Mouse (Mus musculus) layer of hippocampus, postnatal 25 days (tissue): ENCODE measurements around the gene Cideb. TPM values are rescaled to one million over a fixed set of nuclear protein-coding genes. Genes with fewer than 3 reads are reported as not detected.

Experiments used
- DNase-seq, 2 experiments: peaks; one replicate each; pipeline ENCODE4 v3.0.0; 2022; ENCODE audit warnings: mixed read lengths in 2 of 2, low spot score in 1 of 2; ENCODE audit errors: extremely low spot score in 1 of 2
- total RNA-seq, 2 experiments: library from RNA; stranded (reverse); gene quantifications; 2 replicates each; pipeline ENCODE4 v1.2.3; 2021

Cideb gene
- total RNA-seq, 2 experiments from 2014 or later: 1.4 to 2.1 TPM

DNA sequence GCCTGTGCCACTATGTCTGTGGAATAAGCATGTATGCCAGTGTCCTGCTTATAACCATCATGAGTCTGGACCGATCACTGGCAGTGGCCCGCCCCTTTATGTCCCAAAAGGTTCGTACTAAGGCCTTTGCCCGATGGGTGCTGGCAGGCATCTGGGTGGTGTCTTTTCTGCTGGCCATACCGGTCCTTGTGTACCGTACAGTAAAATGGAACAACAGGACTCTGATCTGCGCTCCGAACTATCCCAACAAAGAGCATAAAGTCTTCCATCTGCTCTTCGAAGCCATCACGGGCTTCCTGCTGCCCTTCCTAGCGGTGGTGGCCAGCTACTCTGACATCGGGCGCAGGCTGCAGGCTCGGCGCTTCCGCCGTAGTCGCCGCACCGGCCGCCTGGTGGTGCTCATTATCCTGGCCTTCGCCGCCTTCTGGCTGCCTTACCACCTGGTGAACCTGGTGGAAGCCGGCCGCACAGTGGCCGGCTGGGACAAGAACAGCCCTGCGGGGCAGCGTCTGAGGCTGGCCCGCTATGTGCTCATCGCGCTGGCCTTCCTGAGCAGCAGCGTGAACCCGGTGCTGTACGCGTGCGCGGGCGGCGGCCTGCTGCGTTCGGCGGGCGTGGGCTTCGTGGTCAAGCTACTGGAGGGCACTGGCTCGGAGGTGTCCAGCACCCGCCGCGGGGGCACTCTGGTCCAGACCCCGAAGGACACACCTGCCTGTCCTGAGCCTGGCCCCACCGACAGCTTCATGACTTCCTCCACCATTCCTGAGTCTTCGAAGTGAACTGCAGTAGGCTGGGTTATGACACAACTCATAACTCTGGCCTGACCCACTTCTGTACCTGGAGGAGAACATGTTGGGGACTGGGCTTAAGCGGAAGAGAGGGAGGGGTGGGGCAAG lies 9.5 kb upstream of the Cideb start:
- peak in 1 of 2 experiments; percentile 33 for DNase-seq

DNA sequence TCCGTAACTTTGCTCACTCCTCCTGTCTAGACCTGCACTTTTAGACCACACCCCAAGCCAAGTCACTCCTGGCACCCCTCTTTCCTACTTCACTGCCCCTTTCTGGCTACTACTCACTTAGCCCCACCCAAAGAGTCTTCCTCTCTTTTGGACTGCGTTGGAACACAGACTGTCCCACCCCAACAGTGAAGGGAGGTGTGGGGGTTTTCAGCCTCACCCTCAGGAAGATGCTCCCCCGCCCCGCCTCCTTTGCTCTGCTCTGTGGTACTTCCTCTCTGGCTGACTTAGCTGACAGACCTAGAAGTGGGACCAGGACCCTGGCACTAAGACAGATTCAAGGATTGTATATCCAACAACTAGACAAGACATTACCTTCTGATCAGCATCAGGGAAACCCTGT lies 7.4 kb upstream of the Cideb start, which contains the start of gene Ltb4r1:
TSS of gene Ltb4r1 (plus strand) at position 267 of the 400 bp plus-strand sequence.
- no peak for DNase-seq

DNA sequence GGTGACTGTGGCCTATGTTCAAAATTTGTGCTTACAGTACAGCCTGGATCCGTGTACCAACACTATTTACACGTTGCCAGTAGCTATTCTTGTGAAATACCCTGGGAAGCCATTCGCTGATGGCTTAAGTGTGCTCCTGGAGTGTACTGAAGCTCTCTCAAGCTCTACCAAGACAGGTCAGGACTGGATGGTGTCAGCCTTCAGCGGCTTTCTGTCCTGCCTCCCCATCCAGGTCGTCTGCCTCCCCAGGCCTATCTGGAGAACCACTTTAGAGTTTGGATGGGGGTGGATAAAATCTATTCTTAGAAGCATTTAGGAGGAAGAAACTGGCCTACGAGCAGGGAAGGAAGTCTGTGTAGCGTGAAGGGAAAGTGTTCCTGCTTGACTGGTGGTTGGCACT lies 4.9 kb upstream of the Cideb start:
- no peak for DNase-seq

DNA sequence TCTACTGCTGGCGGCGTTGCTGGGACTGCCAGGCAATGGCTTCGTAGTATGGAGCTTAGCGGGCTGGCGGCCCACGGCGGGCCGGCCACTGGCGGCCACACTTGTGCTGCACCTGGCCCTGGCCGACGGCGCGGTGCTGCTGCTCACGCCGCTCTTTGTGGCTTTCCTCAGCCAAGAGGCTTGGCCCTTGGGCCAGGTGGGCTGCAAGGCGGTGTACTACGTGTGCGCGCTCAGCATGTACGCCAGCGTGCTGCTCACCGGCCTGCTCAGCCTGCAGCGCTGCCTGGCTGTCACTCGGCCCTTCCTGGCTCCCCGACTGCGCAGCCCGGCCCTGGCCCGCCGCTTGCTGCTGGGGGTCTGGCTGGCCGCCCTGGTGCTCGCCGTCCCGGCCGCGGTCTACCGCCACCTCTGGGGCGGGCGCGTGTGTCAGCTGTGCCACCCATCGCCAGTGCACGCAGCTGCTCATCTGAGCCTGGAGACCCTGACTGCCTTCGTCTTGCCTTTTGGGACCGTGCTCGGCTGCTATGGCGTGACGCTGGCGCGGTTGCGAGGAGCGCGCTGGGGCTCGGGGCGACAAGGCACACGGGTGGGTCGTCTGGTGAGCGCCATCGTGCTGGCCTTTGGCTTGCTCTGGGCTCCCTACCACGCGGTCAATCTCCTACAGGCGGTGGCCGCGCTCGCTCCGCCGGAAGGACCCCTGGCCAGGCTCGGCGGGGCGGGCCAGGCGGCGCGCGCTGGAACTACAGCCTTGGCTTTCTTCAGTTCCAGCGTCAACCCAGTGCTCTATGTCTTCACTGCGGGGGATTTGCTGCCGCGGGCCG lies 4.0 kb upstream of the Cideb start:
- peak; percentile 23 to 34 for DNase-seq

DNA sequence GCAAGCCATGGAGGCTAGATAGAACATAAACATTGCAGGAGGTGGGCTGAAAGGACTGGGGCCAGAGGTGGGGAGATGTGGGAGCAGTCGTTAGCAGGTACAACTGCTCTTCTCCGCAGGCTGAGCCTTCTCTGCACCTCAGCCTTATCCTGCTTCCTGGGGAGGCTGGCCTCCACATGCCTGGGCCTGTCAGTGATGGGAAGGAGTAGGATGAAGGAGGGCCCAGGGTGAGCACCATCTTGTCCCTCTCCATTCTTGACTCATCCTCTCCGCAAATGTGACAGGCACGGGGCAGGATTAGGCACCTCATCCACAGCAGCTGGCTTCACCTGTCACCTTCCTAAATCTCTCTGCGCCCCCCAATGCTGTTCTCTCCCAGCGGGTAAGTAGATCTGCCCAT lies 2.9 kb upstream of the Cideb start, which contains the start of gene Ltb4r2:
TSS of gene Ltb4r2 (plus strand) at position 266 of the 400 bp plus-strand sequence.
- DNase-seq: no peak

DNA sequence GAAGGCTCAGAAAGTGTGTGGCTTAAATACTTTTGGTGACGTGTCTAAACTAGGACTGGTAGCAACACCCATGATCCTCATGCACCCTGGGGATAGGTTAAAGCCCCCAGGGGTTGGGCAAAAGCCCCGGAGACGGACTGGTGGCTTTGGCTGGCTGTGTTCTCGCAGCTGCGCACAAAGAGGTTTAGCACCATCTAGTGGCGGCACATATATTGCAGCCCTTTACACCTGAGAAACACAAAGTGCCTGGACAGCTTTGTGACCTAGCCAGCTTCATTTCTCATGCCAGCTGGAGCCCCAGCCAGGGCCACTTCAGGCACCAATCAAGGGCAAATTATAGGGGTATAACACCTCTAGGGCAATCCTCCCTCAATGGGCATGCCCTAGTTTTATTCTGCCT lies 1.9 kb upstream of the Cideb start:
- DNase-seq: peak; percentile 73 to 94

DNA sequence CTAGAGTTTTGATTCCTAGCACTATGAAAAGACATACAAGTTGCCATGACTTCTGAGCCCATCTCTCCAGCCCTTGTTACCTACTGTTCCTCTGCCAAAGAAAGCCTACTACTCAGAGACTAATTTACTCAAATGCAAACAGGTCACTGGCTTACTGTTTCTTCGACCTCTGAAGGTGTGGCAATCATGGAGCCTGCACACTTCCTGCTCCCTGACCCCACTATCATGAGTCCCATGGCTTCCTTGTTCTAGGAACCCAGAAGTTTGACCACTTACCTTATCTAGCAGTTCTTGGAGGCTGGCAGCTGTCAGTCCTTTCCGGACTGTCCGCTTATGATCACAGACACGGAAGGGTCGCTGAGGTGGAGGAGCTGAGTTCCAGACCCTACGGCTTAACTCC lies 692 bp downstream of the Cideb start:
- DNase-seq: no peak

DNA sequence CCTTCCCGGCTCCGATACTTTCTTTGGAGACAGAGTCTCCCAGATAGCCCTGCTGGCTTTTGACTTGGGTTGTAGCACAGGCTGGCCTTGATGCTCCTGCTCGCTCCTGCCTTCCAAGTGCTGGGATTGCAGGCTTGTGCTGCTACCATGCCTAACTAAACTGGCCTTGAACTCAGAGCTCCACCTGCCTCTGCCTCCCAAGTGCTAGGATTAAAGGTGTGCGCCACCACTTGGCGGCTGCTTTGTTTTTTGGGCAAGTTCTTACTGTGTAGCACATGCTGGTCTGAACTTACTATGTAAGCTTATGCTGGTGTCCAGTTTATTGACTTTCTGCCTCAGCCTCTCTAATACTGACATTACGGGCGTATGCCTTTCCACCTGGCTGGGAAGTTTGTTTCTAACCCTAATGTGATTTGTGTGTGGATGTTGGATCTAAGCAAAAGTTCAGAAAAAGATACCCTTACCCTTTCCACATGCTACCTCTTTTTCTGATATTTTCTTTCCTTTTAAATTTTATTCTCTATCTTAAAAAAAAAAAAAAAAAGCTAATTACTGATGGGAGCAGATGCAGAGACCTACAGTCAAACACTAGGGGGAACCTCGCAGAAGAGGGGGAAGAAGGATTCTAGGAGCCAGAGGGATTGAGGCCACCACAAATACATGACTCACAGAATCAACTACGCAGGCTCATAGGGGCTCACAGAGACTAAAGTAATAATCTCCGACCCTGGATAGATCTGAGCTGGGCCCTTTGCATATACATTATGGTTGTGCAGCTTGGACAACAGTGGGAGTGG lies 11.0 kb downstream of the Cideb start:
- DNase-seq: no peak

DNA sequence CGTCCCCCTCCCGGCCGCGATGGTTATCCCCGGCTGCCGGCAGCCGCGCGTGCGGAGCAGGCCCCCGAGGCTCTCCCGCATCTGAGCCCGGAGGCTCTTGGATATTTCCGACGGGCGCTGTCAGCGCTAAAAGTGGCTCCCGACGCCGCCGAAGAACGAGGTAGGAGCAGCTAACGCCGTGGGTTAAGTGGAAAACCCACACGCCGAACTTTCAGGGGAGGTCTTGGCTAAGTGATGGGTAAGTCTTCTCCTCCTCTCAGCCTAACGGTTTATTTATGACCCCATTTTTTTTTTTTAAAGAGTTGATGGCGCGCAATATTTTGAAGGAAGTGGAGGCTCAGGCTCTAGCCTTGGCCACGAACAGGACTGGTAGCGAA lies 12.4 kb downstream of the Cideb start:
- no peak for DNase-seq

DNA sequence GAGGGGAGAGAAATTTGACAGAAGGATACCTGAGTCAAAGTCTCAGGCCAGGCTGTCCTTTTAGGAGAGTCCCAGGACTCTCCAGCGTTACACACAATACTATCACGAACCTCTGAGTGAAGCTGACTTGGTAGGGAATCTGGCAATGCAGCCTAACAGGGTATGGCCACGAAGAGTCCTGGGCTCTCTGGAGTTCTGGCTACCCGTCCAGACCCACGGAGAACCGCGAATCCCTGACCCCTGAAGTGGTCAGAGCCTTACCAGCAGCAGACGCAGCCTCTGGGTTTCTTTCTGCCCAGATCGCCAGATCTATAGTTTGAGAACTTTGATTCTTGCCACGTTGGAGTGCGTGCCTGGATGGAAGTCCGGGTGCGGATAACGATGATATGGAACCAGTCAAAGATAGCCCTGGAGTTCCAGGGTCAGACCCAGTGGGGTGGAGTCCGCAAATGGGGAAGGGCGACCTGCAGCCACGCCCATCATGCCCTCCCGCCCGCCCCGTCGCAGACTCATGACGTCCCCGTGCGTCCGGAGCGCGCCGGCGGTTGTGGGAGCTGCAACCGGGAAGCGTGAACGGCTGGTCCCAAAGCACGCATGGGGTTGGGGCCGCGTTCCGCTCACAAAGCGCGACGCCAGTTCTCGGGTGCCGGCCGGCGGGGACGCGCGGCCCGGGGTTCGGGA lies 12.9 kb downstream of the Cideb start, which contains the start of the genes Dhrs1 and Nop9:
TSS of gene Dhrs1 (minus strand) at position 511 of the 681 bp plus-strand sequence.
TSS of gene Nop9 (plus strand) at position 514 of the 681 bp plus-strand sequence.
- peak; percentile 77 to 85 for DNase-seq

DNA sequence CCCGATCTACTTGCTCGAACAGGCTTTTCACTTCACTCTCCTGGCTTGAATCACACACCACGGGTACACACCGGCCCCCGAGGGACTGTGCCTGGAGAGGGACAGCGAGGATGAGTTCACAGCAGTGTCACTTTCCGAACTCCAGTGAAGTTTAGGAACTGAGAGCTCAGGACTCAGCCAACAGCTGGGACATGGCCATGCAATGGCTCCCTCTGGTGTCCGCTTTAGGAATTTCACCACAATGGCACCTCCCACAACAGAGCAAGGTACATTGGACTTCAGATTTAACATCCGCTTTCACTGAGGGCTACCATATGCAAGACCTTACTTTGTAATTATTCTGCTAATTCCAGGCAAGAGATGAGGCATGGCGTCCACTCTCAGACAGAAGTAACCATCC lies 14.5 kb downstream of the Cideb start:
- peak; percentile 86 to 95 for DNase-seq

DNA sequence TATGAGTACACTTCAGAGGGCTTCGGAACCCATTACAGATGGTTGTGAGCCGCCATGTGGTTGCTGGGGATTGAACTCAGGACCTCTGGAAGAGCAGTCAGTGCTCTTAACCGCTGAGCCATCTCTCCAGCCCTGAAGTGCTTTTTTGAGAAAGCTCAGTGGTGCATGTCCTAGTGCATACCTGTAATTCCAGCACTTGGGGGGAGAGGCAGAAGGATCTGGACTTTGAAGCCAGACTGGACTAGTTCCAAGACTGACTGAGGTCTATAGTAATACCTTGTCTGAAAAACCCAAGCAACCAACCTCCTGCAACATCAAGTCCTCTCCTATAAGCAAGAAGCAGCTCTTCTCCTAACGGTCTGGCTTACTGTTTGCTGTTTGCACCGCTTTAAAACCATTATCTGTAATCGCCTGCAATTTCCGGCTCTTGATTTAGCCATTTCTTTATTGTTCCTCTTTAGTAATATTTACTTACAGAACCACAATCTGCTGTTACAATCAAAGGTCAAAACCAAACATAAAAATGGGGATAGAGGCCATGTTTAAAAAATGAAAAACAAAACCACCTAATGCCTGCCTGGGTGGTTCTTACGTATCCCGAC lies 21.1 kb downstream of the Cideb start:
- DNase-seq: no peak

DNA sequence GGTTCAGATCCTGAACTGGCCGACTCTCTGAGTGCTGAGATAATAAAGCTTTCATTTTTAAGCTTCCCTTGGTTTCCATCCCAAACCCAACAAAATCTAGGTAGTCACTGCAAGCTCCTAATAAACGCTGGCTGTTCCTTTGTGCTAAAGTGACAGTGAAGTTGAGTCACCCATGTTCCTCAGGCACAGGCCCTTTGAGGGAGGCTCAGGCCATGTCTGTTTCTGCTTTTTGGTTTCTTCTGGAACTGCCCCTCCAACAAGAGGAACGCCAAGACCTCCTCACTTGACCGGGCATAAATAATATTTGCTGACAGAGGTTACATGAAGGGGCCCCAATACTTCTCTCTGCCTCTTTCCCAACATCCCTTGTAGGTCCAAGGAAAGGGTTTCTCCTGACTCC lies 22.5 kb downstream of the Cideb start:
- no peak for DNase-seq

DNA sequence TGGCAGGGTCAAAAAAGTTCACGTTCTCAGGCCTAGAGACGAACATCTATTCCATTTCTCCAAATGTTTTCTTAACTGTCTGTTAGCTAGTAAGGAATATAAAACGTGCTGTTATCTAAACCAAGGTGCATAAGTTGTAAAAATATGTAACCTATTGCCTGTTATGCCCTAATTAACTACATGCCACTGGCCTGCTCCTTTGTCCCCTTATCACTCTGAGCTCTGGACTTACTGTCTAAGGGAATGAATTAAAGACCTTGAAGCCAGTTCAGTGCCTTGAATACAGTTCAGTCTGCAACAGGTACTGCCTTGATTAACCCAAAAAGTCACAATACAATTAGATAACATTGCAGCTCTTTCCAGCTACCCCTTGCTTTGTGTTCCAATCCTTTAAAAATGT lies 22.9 kb downstream of the Cideb start:
- no peak for DNase-seq

DNA sequence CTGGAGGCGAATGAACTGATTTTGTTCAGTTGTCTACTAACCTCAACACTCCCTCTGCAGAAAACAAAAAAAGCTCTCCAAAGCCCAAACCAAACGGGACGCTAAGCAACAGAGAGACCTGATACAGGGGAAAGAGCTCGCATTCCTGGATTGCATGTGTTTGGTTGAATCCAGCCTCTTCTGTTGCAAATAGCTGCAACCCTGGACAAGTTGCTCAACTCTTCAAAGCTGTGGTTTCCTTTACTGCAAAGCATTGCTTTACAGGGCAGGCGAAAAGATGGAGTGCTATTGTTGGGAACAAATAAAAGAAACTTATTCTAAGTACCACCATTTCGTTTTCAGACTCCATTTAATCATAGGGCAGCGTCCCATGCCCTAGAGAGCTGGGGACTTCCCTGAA lies 23.4 kb downstream of the Cideb start:
- no peak for DNase-seq

DNA sequence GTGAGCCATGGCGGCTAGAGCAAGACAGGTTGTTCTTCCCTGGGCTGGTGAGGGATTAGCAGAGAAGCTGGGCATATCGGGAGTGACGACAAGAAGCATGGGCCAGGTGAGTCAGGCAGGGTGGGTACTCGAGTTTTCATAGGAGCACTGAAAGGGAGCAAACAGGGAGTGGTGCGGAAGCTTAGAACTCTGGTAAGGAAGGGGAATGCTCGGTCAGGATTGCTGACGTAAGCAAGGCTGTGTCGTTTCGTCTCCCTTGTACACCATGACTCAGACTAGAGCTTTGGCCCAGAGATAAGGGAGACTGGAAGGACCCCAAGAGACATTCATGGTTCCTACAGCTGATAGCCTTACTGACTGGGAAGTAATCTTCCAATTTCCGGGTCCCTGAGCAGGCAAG lies 24.4 kb downstream of the Cideb start:
- DNase-seq: no peak

DNA sequence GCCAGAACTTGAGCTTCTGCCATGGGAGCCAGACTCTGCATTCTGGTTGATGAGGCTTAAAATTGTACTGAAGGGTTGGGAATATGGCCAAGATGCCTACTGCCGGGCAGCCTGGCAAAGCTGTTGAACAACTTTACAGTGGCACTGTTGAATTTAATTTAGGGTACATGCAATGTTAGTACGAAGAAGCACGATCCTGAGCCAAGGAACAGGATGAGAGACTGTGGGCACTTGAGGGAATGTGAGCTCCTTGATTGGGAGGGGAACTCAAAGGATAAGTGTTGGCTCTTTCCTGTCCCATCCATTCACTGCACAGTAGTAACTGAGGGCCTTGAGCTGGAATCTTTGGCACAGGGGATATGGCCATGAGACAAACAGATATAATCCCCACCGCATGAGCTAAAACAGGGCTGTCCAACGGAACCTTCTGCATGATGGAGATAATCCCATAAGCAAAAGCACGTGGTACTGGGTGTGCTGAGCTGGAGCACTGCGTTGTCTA lies 27.7 kb downstream of the Cideb start:
- no peak for DNase-seq

DNA sequence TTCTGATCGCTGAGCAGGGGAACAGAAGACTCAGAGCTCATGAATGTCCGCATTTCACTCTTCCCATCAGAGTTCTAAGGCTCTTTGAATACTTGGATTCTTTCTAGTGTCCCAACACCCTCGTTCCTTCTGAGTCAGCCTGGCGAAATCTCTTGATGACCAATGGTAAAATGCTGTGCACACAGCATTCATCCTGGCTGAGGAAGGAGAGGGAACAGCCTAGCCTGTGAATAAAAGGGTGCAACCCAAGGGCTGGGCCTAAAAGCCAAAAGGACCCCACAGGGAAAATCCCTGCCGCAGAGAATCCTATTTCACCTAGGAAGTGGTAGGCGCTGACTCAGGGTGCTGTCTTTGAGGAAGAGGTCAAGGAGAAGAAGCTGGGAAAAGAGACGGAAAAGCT lies 28.1 kb downstream of the Cideb start:
- no peak for DNase-seq
